Mouse (Mus musculus) heart, embryonic 11.5 days (tissue): Measurements from ENCODE around the gene Lmtk3. TPM values are rescaled to one million over a fixed set of nuclear protein-coding genes. Genes with fewer than 3 reads are reported as not detected.
A peak's percentile ranks its signal among the peaks of the same experiment; 100 is the strongest.

Source experiments
- ATAC-seq: fragments of 200-750 bp; cut with Nextera tagmentation; replicated peaks from 2 replicates; pipeline ENCODE4 v1.8.0; 2017; ENCODE audit warnings: moderate library complexity; ENCODE audit not compliant: insufficient number of reproducible peaks, low FRiP score, low TSS enrichment
- H3K27ac ChIP-seq: fragments of 300-500 bp; sonication (generic); 2 replicates; pipeline ENCODE4 v1.5.1; 2014; ENCODE audit warnings: mild to moderate bottlenecking, low read depth, low read length
- H3K27me3 ChIP-seq: fragments of 300-500 bp; sonication (generic); 2 replicates; pipeline ENCODE4 v1.6.1; 2014; ENCODE audit warnings: mild to moderate bottlenecking, low read length, mixed read lengths; ENCODE audit not compliant: control insufficient read depth, insufficient read depth
- H3K36me3 ChIP-seq: fragments of 300-500 bp; sonication (generic); 2 replicates; pipeline ENCODE4 v1.6.1; 2014; ENCODE audit warnings: mild to moderate bottlenecking, low read length, moderate library complexity, mixed read lengths; ENCODE audit not compliant: control insufficient read depth, insufficient read depth
- H3K4me1 ChIP-seq: fragments of 300-500 bp; sonication (generic); 2 replicates; pipeline ENCODE4 v1.6.1; 2014; ENCODE audit warnings: low read length; ENCODE audit not compliant: control insufficient read depth, insufficient read depth
- H3K4me2 ChIP-seq: fragments of 300-500 bp; sonication (generic); 2 replicates; pipeline ENCODE4 v1.6.1; 2014; ENCODE audit warnings: mild to moderate bottlenecking, moderate library complexity
- H3K4me3 ChIP-seq: fragments of 300-500 bp; sonication (generic); 2 replicates; pipeline ENCODE4 v1.5.1; 2014; ENCODE audit warnings: low read depth, low read length
- H3K9ac ChIP-seq: fragments of 300-500 bp; sonication (generic); 2 replicates; pipeline ENCODE4 v1.6.1; 2014; ENCODE audit warnings: mild to moderate bottlenecking, low read depth, low read length, moderate library complexity
- H3K9me3 ChIP-seq: fragments of 300-500 bp; sonication (generic); replicated peaks from 2 replicates; pipeline ENCODE4 v1.6.1; 2016; ENCODE audit warnings: low read length; ENCODE audit not compliant: control insufficient read depth
- WGBS: fragments of 180-500 bp; shearing (Covaris S2); extraction: QIAGEN DNeasy Blood & Tissue Kit; methylation state at CpG from one replicate; pipeline ENCODE4 v1.1.7; 2014; ENCODE audit not compliant: insufficient replicate concordance; 5-methylcytosine and 5-hydroxymethylcytosine counted together
- polyA plus RNA-seq: library from polyadenylated mRNA; unstranded; fragments of >200 nt; fragmentation: Nextera tagmentation; extraction: Ambion mirVana; gene quantifications from 2 replicates; pipeline ENCODE4 v1.2.1, GENCODE M21; 2014

The Lmtk3 gene
- 0.41 and 1.1 TPM in 2 replicates for polyA plus RNA-seq

- no peak within 1 kb of the TSS for H3K27ac ChIP-seq
- peak within 1 kb of the TSS; percentile 72 for H3K9ac ChIP-seq
- no peaks in the 10 kb centered on the region for H3K9me3 ChIP-seq
- peaks cover 9% of the 10 kb centered on the region; the same call in 1 of the 2 replicates for H3K4me1 ChIP-seq
- WGBS, result under 1% methylated on average over 38 of the region's 38 CpGs
- peaks cover 67% of the 10 kb centered on the region for H3K27me3 ChIP-seq
- H3K4me3 ChIP-seq, result peak within 1 kb of the TSS; percentile 45
- no peak; the same call in 1 of the 2 replicates for ATAC-seq
- no peaks in the 10 kb centered on the region for H3K36me3 ChIP-seq
- peak within 1 kb of the TSS; percentile 67 for H3K4me2 ChIP-seq
These were observed at the start of gene Lmtk3 for GRCm38 (mm10) chr7:45783511-45784091. TSS of gene Lmtk3 (plus strand) at chr7:45783738.

- Histone ChIP-seq H3K4me3 (no peak overlapping the region), H3K36me3 (no peaks in the 10 kb centered on the region), H3K9me3 (no peaks in the 10 kb centered on the region), H3K9ac (no peak overlapping the region), H3K27ac (no peak overlapping the region), H3K27me3 (no peaks in the 10 kb centered on the region), H3K4me1 (no peaks in the 10 kb centered on the region), H3K4me2 (no peak overlapping the region)
- WGBS, result 8% methylated on average over 9 of the region's 9 CpGs
- no peak; the same call in 1 of the 2 replicates for ATAC-seq
These were observed 44.3 kb upstream of the Lmtk3 start for GRCm38 (mm10) chr7:45739162-45739763.

GRCm38 (mm10) chr7:45739820-45740219 lies 43.7 kb upstream of the Lmtk3 start:
- ATAC-seq, result no peak
- WGBS, result 68% methylated on average over 10 of the region's 10 CpGs
- Histone ChIP-seq H3K4me1 (no peaks in the 10 kb centered on the region), H3K4me3 (no peak overlapping the region), H3K27ac (no peak overlapping the region), H3K4me2 (no peak overlapping the region), H3K9me3 (no peaks in the 10 kb centered on the region), H3K9ac (no peak overlapping the region), H3K27me3 (no peaks in the 10 kb centered on the region), H3K36me3 (no peaks in the 10 kb centered on the region)

- H3K27me3 ChIP-seq, result no peaks in the 10 kb centered on the region
- H3K36me3 ChIP-seq, result no peaks in the 10 kb centered on the region
- H3K9ac ChIP-seq, result no peak overlapping the region
- no peaks in the 10 kb centered on the region for H3K9me3 ChIP-seq
- WGBS, result 64% methylated on average over 12 of the region's 12 CpGs
- no peak overlapping the region for H3K27ac ChIP-seq
- H3K4me2 ChIP-seq, result no peak overlapping the region
- H3K4me1 ChIP-seq, result no peaks in the 10 kb centered on the region
- no peak overlapping the region for H3K4me3 ChIP-seq
- no peak for ATAC-seq
These were observed 42.2 kb upstream of the Lmtk3 start for GRCm38 (mm10) chr7:45741308-45741707.

- 27% methylated on average over 11 of the region's 11 CpGs for WGBS
- Histone ChIP-seq H3K36me3 (no peaks in the 10 kb centered on the region), H3K4me2 (peak overlapping the region; percentile 47), H3K4me1 (no peaks in the 10 kb centered on the region), H3K9me3 (no peaks in the 10 kb centered on the region), H3K27ac (no peak overlapping the region), H3K4me3 (peak overlapping the region; percentile 8; the same call in 1 of the 2 replicates), H3K27me3 (no peaks in the 10 kb centered on the region), H3K9ac (no peak overlapping the region)
- no peak for ATAC-seq
These were observed 41.8 kb upstream of the Lmtk3 start for GRCm38 (mm10) chr7:45741777-45742176.

GRCm38 (mm10) chr7:45742338-45742737 lies 41.2 kb upstream of the Lmtk3 start:
- Histone ChIP-seq H3K27ac (no peak overlapping the region), H3K4me1 (no peaks in the 10 kb centered on the region), H3K36me3 (no peaks in the 10 kb centered on the region), H3K27me3 (no peaks in the 10 kb centered on the region), H3K9ac (0 out of 2 replicates have a peak overlapping the region, but pooled peaks have one; percentile 3), H3K4me3 (peak overlapping the region; percentile 8; the same call in 1 of the 2 replicates), H3K4me2 (peak overlapping the region; percentile 47), H3K9me3 (no peaks in the 10 kb centered on the region)
- 34% methylated on average over 19 of the region's 19 CpGs for WGBS
- ATAC-seq, result no peak

GRCm38 (mm10) chr7:45744387-45744786 lies 39.2 kb upstream of the Lmtk3 start:
- Histone ChIP-seq H3K36me3 (no peaks in the 10 kb centered on the region), H3K4me2 (no peak overlapping the region), H3K4me1 (no peaks in the 10 kb centered on the region; the same call in 1 of the 2 replicates), H3K9ac (no peak overlapping the region), H3K4me3 (no peak overlapping the region), H3K27me3 (no peaks in the 10 kb centered on the region), H3K27ac (no peak overlapping the region), H3K9me3 (no peaks in the 10 kb centered on the region)
- WGBS, result 29% methylated on average over 2 of the region's 2 CpGs
- ATAC-seq, result no peak

GRCm38 (mm10) chr7:45746518-45746917 lies 37.0 kb upstream of the Lmtk3 start:
- Histone ChIP-seq H3K4me1 (peaks cover 3% of the 10 kb centered on the region; the same call in 1 of the 2 replicates), H3K9ac (no peak overlapping the region), H3K27me3 (no peaks in the 10 kb centered on the region), H3K4me2 (no peak overlapping the region), H3K4me3 (no peak overlapping the region), H3K27ac (no peak overlapping the region), H3K9me3 (no peaks in the 10 kb centered on the region), H3K36me3 (no peaks in the 10 kb centered on the region)
- no peak for ATAC-seq
- WGBS, result 51% methylated on average over 6 of the region's 6 CpGs
